Mouse (Mus musculus) cerebellum, adult 9-10 months (tissue): ENCODE measurements around the gene Lrrc10.
A peak's percentile ranks its signal among the peaks of the same experiment; 100 is the strongest.

Source experiments
- DNase-seq: peaks from one replicate; pipeline ENCODE4 v3.0.0; 2022

Lrrc10 gene

GRCm38 (mm10) chr10:117049253-117049652, 4.1 kb downstream of the Lrrc10 start:
- no peak for DNase-seq

- DNase-seq: no peak
Measured at GRCm38 (mm10) chr10:117049961-117050597, 4.9 kb downstream of the Lrrc10 start.

GRCm38 (mm10) chr10:117055668-117056067, 10.5 kb downstream of the Lrrc10 start:
- DNase-seq: no peak

DNA sequence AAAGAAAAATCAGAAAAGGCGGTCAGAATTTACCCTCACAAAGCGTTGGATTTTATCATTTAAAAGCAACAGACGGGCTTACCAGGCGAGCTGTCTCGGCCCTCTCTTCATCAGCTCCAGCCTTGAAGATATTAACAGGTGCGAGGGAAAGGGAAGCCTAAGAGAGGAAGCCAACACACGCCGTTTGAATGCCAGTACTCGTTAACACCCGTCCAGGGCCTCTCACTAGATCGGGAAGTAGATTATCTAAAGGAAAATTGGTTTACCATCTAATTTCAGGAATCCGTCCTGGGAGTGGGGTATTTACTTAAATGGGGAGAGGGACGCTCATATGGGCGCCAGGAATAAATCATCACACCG, 17.7 kb downstream of the Lrrc10 start:
- no peak for DNase-seq

DNA sequence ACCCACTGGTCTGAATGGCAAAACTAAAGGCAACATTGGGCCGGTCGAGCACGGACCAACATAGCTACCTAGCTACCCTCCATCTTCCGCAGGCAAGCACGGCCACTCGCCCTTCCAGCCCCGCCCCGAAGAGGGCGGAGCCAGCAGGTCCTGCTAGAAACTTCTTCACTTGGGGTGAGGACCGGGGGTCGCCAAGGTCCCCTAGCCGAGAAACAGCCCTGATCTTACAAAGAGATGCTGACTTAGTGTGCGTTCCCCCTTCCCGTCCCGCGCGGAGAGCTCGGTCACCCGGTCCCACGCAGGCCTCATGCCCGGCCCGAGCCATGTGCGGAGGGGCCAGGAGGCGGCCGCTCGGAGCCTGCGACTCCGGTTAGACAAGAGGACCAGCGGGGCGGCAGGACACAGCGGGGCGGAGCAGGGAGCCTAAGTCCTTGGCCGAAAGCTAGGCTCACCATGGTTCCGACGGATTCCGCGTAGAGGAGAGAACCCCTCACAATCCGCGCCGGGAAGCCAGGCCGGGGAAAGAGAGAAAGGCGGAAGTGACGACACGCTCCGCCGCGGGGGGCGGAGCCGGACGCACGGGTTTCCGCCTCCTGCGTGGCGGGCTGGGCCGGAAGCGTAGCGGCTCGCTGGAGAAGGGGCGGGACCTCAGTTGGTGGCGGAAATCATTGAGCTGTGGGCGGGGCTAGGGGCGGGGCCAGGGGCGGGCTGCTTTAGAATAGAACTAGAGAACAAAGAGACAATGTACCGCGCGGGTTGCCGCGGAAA, 18.3 kb downstream of the Lrrc10 start, which contains the start of gene Cct2:
Gene Cct2, minus strand, starts transcription at position 561 of the 768 bp plus-strand sequence.
- peak; percentile 86 for DNase-seq

- DNase-seq: no peak
Measured at GRCm38 (mm10) chr10:117064076-117064475, 18.9 kb downstream of the Lrrc10 start.

GRCm38 (mm10) chr10:117069109-117069508, 24.0 kb downstream of the Lrrc10 start:
- DNase-seq: no peak

GRCm38 (mm10) chr10:117072191-117072888, 27.2 kb downstream of the Lrrc10 start:
- DNase-seq: no peak

- DNase-seq: no peak
Measured at GRCm38 (mm10) chr10:117073176-117073575, 28.0 kb downstream of the Lrrc10 start.

DNA sequence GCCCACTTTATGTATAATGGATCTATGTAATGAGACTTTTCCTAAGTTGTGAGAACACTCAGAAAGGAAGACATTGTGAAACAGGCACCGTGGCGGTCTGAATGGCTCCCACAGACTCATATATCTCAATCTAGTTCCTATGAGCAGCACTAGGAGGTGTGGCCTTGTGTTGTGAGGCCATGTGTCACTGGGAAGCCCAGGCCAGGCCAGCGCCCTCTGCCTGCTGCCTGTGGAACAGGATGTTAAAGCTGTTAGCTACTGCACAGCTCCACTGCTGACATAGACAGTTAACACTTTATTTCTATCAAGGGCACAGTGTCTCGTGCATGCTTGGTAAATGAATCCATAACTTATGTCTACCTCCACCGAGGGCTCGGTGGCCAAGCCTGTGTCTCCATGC, 33.1 kb downstream of the Lrrc10 start:
- DNase-seq: no peak

DNA sequence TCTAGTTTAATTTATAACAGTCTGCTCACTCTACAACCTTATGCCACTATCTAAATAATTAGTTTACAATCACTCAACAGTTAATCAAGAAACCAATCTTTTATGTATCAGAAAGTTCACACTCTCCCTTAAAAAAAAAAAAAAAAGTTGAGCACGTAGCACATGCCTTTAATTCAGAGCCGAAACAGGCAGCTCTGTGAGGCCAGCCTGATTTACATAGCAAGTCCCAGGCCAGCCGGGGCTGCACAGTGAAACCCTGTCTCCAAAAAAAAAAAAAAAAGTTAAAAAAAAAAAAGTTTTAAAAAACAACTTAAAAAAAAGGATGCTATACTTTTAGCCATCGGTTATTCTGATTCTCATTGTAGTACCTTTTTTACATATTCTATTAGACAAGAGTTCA, 36.2 kb downstream of the Lrrc10 start:
- DNase-seq: no peak

DNA sequence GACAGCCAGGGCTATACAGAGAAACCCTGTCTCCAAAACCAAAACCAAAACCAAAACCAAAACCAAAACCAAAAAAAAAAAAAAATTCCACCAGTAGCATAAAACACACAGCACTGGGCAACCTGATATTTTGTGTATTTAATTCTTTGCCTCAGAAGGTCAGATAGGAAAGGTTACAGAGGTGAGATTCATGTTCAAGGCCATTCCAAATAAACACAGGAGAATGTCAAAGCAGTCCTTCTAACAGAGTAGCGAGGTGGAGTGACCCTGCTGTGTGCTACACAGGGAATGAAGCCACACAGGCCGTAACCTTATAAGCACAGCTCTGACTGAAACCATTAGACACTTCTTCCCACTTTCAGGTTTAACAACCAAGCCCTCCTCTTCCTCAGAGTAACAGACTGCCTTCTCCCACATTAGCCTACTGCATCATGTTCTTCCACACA, 36.8 kb downstream of the Lrrc10 start:
- DNase-seq: no peak

DNA sequence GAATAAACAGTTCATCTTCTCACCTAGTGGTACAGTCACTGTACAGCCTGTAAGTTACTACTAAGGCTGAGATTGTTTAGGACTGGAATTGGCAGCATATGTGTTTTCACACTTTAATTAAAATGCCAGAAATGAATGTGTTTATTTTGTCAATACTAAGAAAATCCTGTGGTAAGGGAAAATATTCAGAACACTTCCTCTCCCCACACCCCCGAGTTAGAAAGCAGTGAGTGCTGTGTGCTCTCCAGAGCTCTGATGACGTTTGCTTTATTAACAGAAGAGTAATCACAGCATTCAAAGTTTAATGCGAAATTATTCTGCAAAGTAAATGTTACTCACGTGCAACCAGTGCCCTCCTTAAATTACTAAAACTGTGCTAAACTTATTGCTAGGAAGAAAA, 44.5 kb downstream of the Lrrc10 start:
- DNase-seq: no peak

DNA sequence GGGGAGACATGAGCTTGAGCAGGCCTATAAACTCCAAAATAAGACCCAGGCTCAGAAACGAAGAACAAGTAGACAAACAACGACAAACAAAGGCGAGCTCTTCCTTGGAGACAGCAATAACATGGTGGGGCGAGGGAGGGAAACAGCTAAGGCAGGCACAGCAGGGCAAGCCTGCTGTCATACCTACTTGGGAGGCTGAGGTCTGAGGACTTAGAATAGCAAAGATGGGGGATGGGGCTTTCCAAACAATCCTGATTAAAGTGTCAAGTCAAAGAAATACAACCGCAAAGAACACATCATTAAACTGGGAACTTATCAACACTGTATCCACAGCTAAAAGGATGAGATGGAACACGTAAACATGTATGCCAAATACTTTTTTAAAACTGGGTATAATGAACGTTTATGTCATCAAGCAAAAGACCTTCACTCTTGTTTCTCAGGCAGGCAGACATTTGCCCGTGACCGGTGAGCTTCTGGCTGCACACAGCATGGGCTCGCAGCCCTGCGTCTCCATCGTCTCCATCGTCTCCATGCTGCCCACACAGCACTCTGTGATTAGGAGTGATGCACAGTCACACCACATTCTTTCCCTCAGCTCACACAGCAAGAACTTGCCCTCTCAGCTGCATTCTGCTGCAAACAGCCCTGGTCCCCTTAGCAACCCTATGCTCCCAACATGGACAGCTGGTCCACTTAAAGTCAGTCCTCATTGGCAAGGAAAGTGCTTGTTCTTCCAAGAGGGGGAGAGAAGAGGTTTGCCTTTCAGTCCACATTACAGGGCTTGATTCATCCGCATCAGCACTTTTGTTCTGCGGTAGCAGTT, 49.6 kb downstream of the Lrrc10 start:
- DNase-seq: peak; percentile 35

DNA sequence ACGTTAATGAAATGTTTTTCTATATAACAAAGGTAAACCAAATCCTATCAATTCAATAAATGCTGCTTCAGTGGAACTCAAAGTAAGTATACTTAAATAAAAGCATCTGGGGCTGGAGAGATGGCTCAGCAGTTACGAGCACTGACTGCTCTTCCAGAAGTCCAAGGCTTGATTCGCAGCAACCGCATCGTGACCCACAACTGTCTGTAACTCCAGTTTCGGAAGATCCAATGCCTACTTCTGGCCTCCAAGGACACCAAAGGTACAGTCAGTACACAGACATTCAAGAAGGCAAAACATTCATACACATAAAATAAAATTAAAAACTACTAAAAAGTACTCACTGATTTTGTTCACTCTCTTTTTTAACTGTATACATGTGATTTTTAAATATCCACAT, 51.0 kb downstream of the Lrrc10 start:
- DNase-seq: no peak
